Mouse (Mus musculus) small intestine, adult 2 months (tissue): ENCODE measurements around the gene Gnl3l. TPM values are rescaled to one million over a fixed set of nuclear protein-coding genes. Genes with fewer than 3 reads are reported as not detected.
A peak's percentile ranks its signal among the peaks of the same experiment; 100 is the strongest.

Experiments
- H3K27ac ChIP-seq: fragments of 200-500 bp; 2 replicates; pipeline ENCODE4 v1.5.1; 2012; ENCODE audit warnings: low read depth, low read length, control low read depth, inconsistent platforms; ENCODE audit not compliant: insufficient read depth
- H3K27me3 ChIP-seq: fragments of 200-500 bp; 2 replicates; pipeline ENCODE4 v1.6.1; 2012; ENCODE audit warnings: mild to moderate bottlenecking, moderate library complexity, low read length, inconsistent platforms; ENCODE audit not compliant: control insufficient read depth, insufficient read depth
- H3K36me3 ChIP-seq: fragments of 200-500 bp; 2 replicates; pipeline ENCODE4 v1.6.1; 2012; ENCODE audit warnings: mild to moderate bottlenecking, low read length, control low read depth, inconsistent platforms; ENCODE audit not compliant: control insufficient read depth, insufficient read depth
- H3K4me1 ChIP-seq: fragments of 200-500 bp; 2 replicates; pipeline ENCODE4 v1.6.1; 2012; ENCODE audit warnings: low read length, inconsistent platforms, mixed read lengths; ENCODE audit not compliant: control insufficient read depth, insufficient read depth, insufficient read length
- H3K4me3 ChIP-seq: fragments of 200-500 bp; 2 replicates; pipeline ENCODE4 v1.5.1; 2012; ENCODE audit warnings: low read depth, mild to moderate bottlenecking, control low read depth, inconsistent platforms, low read length, moderate library complexity
- CTCF ChIP-seq: fragments of 200-500 bp; IDR thresholded peaks from 2 replicates; pipeline ENCODE4 v1.5.1; 2012; ENCODE audit warnings: low read depth, mild to moderate bottlenecking, control low read depth, inconsistent platforms, low read length, moderate library complexity, mixed read lengths; ENCODE audit not compliant: insufficient replicate concordance, insufficient read length; ENCODE audit errors: extremely low read depth
- POLR2A ChIP-seq: fragments of 200-500 bp; IDR thresholded peaks from 2 replicates; pipeline ENCODE4 v1.6.1; 2012; ENCODE audit warnings: low read depth, mild to moderate bottlenecking, control low read depth, inconsistent platforms, low read length, moderate library complexity
- WGBS: fragments of 180-500 bp; shearing (Covaris S2); methylation state at CpG from one replicate; pipeline ENCODE4 v1.1.7; 2018; 5-methylcytosine and 5-hydroxymethylcytosine counted together
- polyA plus RNA-seq: library from polyadenylated mRNA; depleted of rRNA; stranded (reverse); fragments of >200 nt; gene quantifications from 2 replicates; pipeline ENCODE4 v1.2.3, GENCODE M21; 2012; rRNA removed

Gnl3l gene
- polyA plus RNA-seq: 1.6 and 3.2 TPM in 2 replicates

- Histone ChIP-seq H3K27ac (peak within 1 kb of the TSS; percentile 68), H3K27me3 (no peaks in the 10 kb centered on the region), H3K4me1 (peaks cover 2% of the 10 kb centered on the region; the same call in 1 of the 2 replicates), H3K4me3 (peak within 1 kb of the TSS; percentile 72), H3K36me3 (peaks cover 4% of the 10 kb centered on the region)
- TF ChIP-seq POLR2A (no peak), CTCF (peak; percentile 61; the same call in 1 of the 2 replicates)
- WGBS: 10% methylated on average over 43 of the region's 43 CpGs
Observed at GRCm38 (mm10) chrX:151016938-151017877, at the start of gene Gnl3l. Gnl3l (minus strand) TSS chrX:151017322.

- Histone ChIP-seq H3K27ac (no peak overlapping the region), H3K36me3 (no peaks in the 10 kb centered on the region), H3K4me1 (no peaks in the 10 kb centered on the region), H3K27me3 (no peaks in the 10 kb centered on the region), H3K4me3 (no peak overlapping the region)
- TF ChIP-seq POLR2A (no peak), CTCF (no peak)
- WGBS: 86% methylated on average over 7 of the region's 7 CpGs
Observed at GRCm38 (mm10) chrX:151066071-151066666, 49.0 kb upstream of the Gnl3l start.

GRCm38 (mm10) chrX:151061615-151062299 is 44.6 kb upstream of the Gnl3l start:
- Histone ChIP-seq H3K4me1 (no peaks in the 10 kb centered on the region), H3K4me3 (no peak overlapping the region), H3K36me3 (no peaks in the 10 kb centered on the region), H3K27me3 (no peaks in the 10 kb centered on the region), H3K27ac (no peak overlapping the region)
- TF ChIP-seq POLR2A (no peak), CTCF (no peak)
- 52% methylated on average over 3 of the region's 3 CpGs for WGBS

GRCm38 (mm10) chrX:151059346-151059745 is 42.2 kb upstream of the Gnl3l start:
- Histone ChIP-seq H3K4me1 (no peaks in the 10 kb centered on the region), H3K27me3 (no peaks in the 10 kb centered on the region), H3K27ac (no peak overlapping the region), H3K36me3 (no peaks in the 10 kb centered on the region), H3K4me3 (no peak overlapping the region)
- 89% methylated on average over 1 of the region's 1 CpGs for WGBS
- TF ChIP-seq CTCF: no peak
- no peak for TF ChIP-seq POLR2A

- no peak overlapping the region for H3K4me3 ChIP-seq
- H3K27me3 ChIP-seq: no peaks in the 10 kb centered on the region
- H3K27ac ChIP-seq: no peak overlapping the region
- TF ChIP-seq POLR2A (no peak), CTCF (no peak)
- WGBS: 14% methylated on average over 1 of the region's 1 CpGs
- H3K36me3 ChIP-seq: no peaks in the 10 kb centered on the region
- no peaks in the 10 kb centered on the region for H3K4me1 ChIP-seq
Observed at GRCm38 (mm10) chrX:151055559-151055958, 38.4 kb upstream of the Gnl3l start.

- WGBS: 67% methylated on average over 5 of the region's 6 CpGs
Observed at GRCm38 (mm10) chrX:151054489-151054888, 37.4 kb upstream of the Gnl3l start.

More at GRCm38 (mm10) chrX:151054489-151054888, 37.4 kb upstream of the Gnl3l start:
- H3K27ac ChIP-seq: no peak overlapping the region
- H3K4me1 ChIP-seq: no peaks in the 10 kb centered on the region
- no peaks in the 10 kb centered on the region for H3K27me3 ChIP-seq
- no peak overlapping the region for H3K4me3 ChIP-seq
- H3K36me3 ChIP-seq: no peaks in the 10 kb centered on the region
- TF ChIP-seq CTCF (no peak), POLR2A (no peak)
